Mouse (Mus musculus) kidney, postnatal 14 days (tissue): ENCODE results near the gene Gm20422.

ENCODE experiments used
- DNase-seq: peaks from one replicate; pipeline ENCODE4 v3.0.0; 2022; ENCODE audit warnings: mixed read lengths

The Gm20422 gene

GRCm38 (mm10) chr8:69774503-69775148 lies at the start of gene Gm20422:
Gm20422 (minus strand) TSS chr8:69774886.
- DNase-seq = peak; percentile 94

- peak; percentile 88 for DNase-seq
Measured at GRCm38 (mm10) chr8:69822386-69823191, 47.9 kb upstream of the Gm20422 start, which contains the start of gene Lpar2. Lpar2 (plus strand) TSS chr8:69822429.

- DNase-seq = peak; percentile 72
Measured at GRCm38 (mm10) chr8:69821971-69822385, 47.3 kb upstream of the Gm20422 start.

- DNase-seq = peak; percentile 76
Measured at GRCm38 (mm10) chr8:69820466-69820865, 45.8 kb upstream of the Gm20422 start.

GRCm38 (mm10) chr8:69815396-69815795 lies 40.7 kb upstream of the Gm20422 start:
- DNase-seq = no peak

GRCm38 (mm10) chr8:69814881-69815280 lies 40.2 kb upstream of the Gm20422 start:
- no peak for DNase-seq

- DNase-seq = no peak
Measured at GRCm38 (mm10) chr8:69809820-69810219, 35.1 kb upstream of the Gm20422 start.

GRCm38 (mm10) chr8:69808864-69809403 lies 34.2 kb upstream of the Gm20422 start:
- DNase-seq = no peak

GRCm38 (mm10) chr8:69808094-69808863 lies 33.6 kb upstream of the Gm20422 start, which contains the start of gene Gmip:
Gmip (plus strand) TSS chr8:69808679.
- DNase-seq = peak; percentile 87

GRCm38 (mm10) chr8:69807236-69807635 lies 32.5 kb upstream of the Gm20422 start:
- no peak for DNase-seq

- DNase-seq = no peak
Measured at GRCm38 (mm10) chr8:69805491-69805890, 30.8 kb upstream of the Gm20422 start.

- no peak for DNase-seq
Measured at GRCm38 (mm10) chr8:69805086-69805485, 30.4 kb upstream of the Gm20422 start.

GRCm38 (mm10) chr8:69804537-69804936 lies 29.9 kb upstream of the Gm20422 start:
- no peak for DNase-seq

GRCm38 (mm10) chr8:69803366-69803765 lies 28.7 kb upstream of the Gm20422 start:
- no peak for DNase-seq

- DNase-seq = no peak
Measured at GRCm38 (mm10) chr8:69802216-69802615, 27.5 kb upstream of the Gm20422 start.

GRCm38 (mm10) chr8:69801796-69802195 lies 27.1 kb upstream of the Gm20422 start:
- no peak for DNase-seq

GRCm38 (mm10) chr8:69799946-69800345 lies 25.3 kb upstream of the Gm20422 start:
- DNase-seq = no peak

- no peak for DNase-seq
Measured at GRCm38 (mm10) chr8:69799261-69799660, 24.6 kb upstream of the Gm20422 start.

GRCm38 (mm10) chr8:69797661-69798060 lies 23.0 kb upstream of the Gm20422 start:
- no peak for DNase-seq

GRCm38 (mm10) chr8:69796721-69797345 lies 22.1 kb upstream of the Gm20422 start:
- no peak for DNase-seq

GRCm38 (mm10) chr8:69794901-69795300 lies 20.2 kb upstream of the Gm20422 start:
- DNase-seq = no peak

GRCm38 (mm10) chr8:69794096-69794495 lies 19.4 kb upstream of the Gm20422 start:
- no peak for DNase-seq
